Mouse (Mus musculus): ENCODE measurements around the gene Gm37240.

- TF ChIP-seq CTCF (IDR thresholded peaks at IDR 0.05; ENCODE audit: borderline replicate concordance, insufficient read depth, low read length) (no peak), POLR2A (IDR thresholded peaks at IDR 0.05; ENCODE audit: low read depth, low read length) (no peak)
Observed at GRCm38 (mm10) chr3:84658017-84658416, 1229.3 kb downstream of the Gm37240 start.
